Mouse (Mus musculus): ENCODE measurements around the gene Map3k3. TPM values are rescaled to one million over a fixed set of nuclear protein-coding genes. Genes with fewer than 3 reads are reported as not detected.
"Not testable (repeated sequence)": the region's sequence is repeated elsewhere in the genome, so short reads cannot be mapped to it uniquely, and the experiment has no call there.

Map3k3 gene
- total and polyA plus RNA-seq, 2 experiments from 2014 or later: 8.9 to 38.0 TPM

- no peak overlapping the region for H3K9ac ChIP-seq (replicated peaks; ENCODE audit: low read length)
- no peak for ATAC-seq
- H3K4me2 ChIP-seq (ENCODE audit: low read depth, low read length): no peak overlapping the region
- peaks cover 44% of the 10 kb centered on the region for H3K36me3 ChIP-seq (ENCODE audit: insufficient read depth, low read length)
- 90% methylated on average over 1 of the region's 1 CpGs for WGBS
- H3K27me3 ChIP-seq (ENCODE audit: insufficient read depth, low read length): no peaks in the 10 kb centered on the region
- DNase-seq (ENCODE audit: low spot score): no peak
- H3K4me3 ChIP-seq (ENCODE audit: low read length): no peak overlapping the region
- no peaks in the 10 kb centered on the region for H3K4me1 ChIP-seq (ENCODE audit: insufficient read depth, low read length)
- no peaks in the 10 kb centered on the region for H3K9me3 ChIP-seq (ENCODE audit: low read length)
- TF ChIP-seq CTCF (IDR thresholded peaks at IDR 0.05; ENCODE audit: low read depth): no peak
- H3K27ac ChIP-seq: no peak overlapping the region
Measured at GRCm38 (mm10) chr11:106060549-106060948, 23.9 kb upstream of the Map3k3 start.

- H3K27ac ChIP-seq: no peak overlapping the region
- no peak for TF ChIP-seq CTCF (IDR thresholded peaks at IDR 0.05; ENCODE audit: low read depth)
- H3K9me3 ChIP-seq (ENCODE audit: low read length): no peaks in the 10 kb centered on the region
- H3K4me2 ChIP-seq (ENCODE audit: low read depth, low read length): no peak overlapping the region
- peaks cover 37% of the 10 kb centered on the region for H3K36me3 ChIP-seq (ENCODE audit: insufficient read depth, low read length)
- ATAC-seq (no peak), DNase-seq (ENCODE audit: low spot score) (no peak)
- H3K9ac ChIP-seq (replicated peaks; ENCODE audit: low read length): no peak overlapping the region
- WGBS: 96% methylated on average over 1 of the region's 1 CpGs
- H3K4me3 ChIP-seq (ENCODE audit: low read length): no peak overlapping the region
- H3K4me1 ChIP-seq (ENCODE audit: insufficient read depth, low read length): no peaks in the 10 kb centered on the region
- no peaks in the 10 kb centered on the region for H3K27me3 ChIP-seq (ENCODE audit: insufficient read depth, low read length)
Measured at GRCm38 (mm10) chr11:106061311-106061710, 23.1 kb upstream of the Map3k3 start.

GRCm38 (mm10) chr11:106063756-106064155 is 20.7 kb upstream of the Map3k3 start:
- DNase-seq (ENCODE audit: low spot score) (no peak), ATAC-seq (no peak)
- H3K4me1 ChIP-seq (ENCODE audit: insufficient read depth, low read length): no peaks in the 10 kb centered on the region; the same call in 1 of the 2 replicates
- peaks cover 16% of the 10 kb centered on the region for H3K36me3 ChIP-seq (ENCODE audit: insufficient read depth, low read length)
- no peak overlapping the region for H3K4me3 ChIP-seq (ENCODE audit: low read length)
- H3K27ac ChIP-seq: no peak overlapping the region
- H3K4me2 ChIP-seq (ENCODE audit: low read depth, low read length): no peak overlapping the region
- no peaks in the 10 kb centered on the region for H3K27me3 ChIP-seq (ENCODE audit: insufficient read depth, low read length)
- no peaks in the 10 kb centered on the region for H3K9me3 ChIP-seq (ENCODE audit: low read length)
- no peak overlapping the region for H3K9ac ChIP-seq (replicated peaks; ENCODE audit: low read length)
- no peak for TF ChIP-seq CTCF (IDR thresholded peaks at IDR 0.05; ENCODE audit: low read depth)
- WGBS: 77% methylated on average over 5 of the region's 5 CpGs

- no peak for TF ChIP-seq CTCF (IDR thresholded peaks at IDR 0.05; ENCODE audit: low read depth)
- peak overlapping the region; percentile 43; the same call in 1 of the 2 replicates for H3K27ac ChIP-seq
- 40% methylated on average over 18 of the region's 18 CpGs for WGBS
- H3K4me1 ChIP-seq (ENCODE audit: insufficient read depth, low read length): no peaks in the 10 kb centered on the region; the same call in 1 of the 2 replicates
- no peaks in the 10 kb centered on the region for H3K27me3 ChIP-seq (ENCODE audit: insufficient read depth, low read length)
- DNase-seq (ENCODE audit: low spot score): no peak
- H3K4me3 ChIP-seq (ENCODE audit: low read length): peak overlapping the region; percentile 55
- H3K36me3 ChIP-seq (ENCODE audit: insufficient read depth, low read length): 0 out of 2 replicates have a peak, but pooled peaks cover 2% of the 10 kb centered on the region
- no peaks in the 10 kb centered on the region for H3K9me3 ChIP-seq (ENCODE audit: low read length)
- ATAC-seq: peak; percentile 8; the same call in 1 of the 2 replicates
- peak overlapping the region; percentile 69; the same call in 1 of the 2 replicates for H3K9ac ChIP-seq (replicated peaks; ENCODE audit: low read length)
- peak overlapping the region; percentile 86 for H3K4me2 ChIP-seq (ENCODE audit: low read depth, low read length)
Measured at GRCm38 (mm10) chr11:106065073-106065922, 19.1 kb upstream of the Map3k3 start.

- H3K27me3 ChIP-seq (ENCODE audit: insufficient read depth, low read length): no peaks in the 10 kb centered on the region
- peak; percentile 96 for ATAC-seq
Measured at GRCm38 (mm10) chr11:106065923-106066571, 18.4 kb upstream of the Map3k3 start, which contains the start of gene Taco1. Taco1 (plus strand) TSS chr11:106066061.

GRCm38 (mm10) chr11:106066616-106067015 is 17.8 kb upstream of the Map3k3 start:
- not testable (repeated sequence) for H3K9me3 ChIP-seq (ENCODE audit: low read length); ATAC-seq; H3K27me3 ChIP-seq (ENCODE audit: insufficient read depth, low read length); H3K4me1 ChIP-seq (ENCODE audit: insufficient read depth, low read length); H3K36me3 ChIP-seq (ENCODE audit: insufficient read depth, low read length)
- WGBS: 21% methylated on average over 23 of the region's 23 CpGs
- Histone ChIP-seq H3K4me2 (ENCODE audit: low read depth, low read length) (peak overlapping the region; percentile 86), H3K27ac (peak overlapping the region; percentile 87), H3K4me3 (ENCODE audit: low read length) (peak overlapping the region; percentile 55), H3K9ac (replicated peaks; ENCODE audit: low read length) (peak overlapping the region; percentile 69)
- DNase-seq (ENCODE audit: low spot score): peak; percentile 70

More at GRCm38 (mm10) chr11:106065923-106066571, 18.4 kb upstream of the Map3k3 start, which contains the start of gene Taco1:
- peak; percentile 70 for TF ChIP-seq CTCF (IDR thresholded peaks at IDR 0.05; ENCODE audit: low read depth)
- Histone ChIP-seq H3K4me3 (ENCODE audit: low read length) (peak within 1 kb of the TSS; percentile 55), H3K36me3 (ENCODE audit: insufficient read depth, low read length) (no peaks in the 10 kb centered on the region), H3K9me3 (ENCODE audit: low read length) (no peaks in the 10 kb centered on the region), H3K4me1 (ENCODE audit: insufficient read depth, low read length) (no peaks in the 10 kb centered on the region; the same call in 1 of the 2 replicates), H3K27ac (peak within 1 kb of the TSS; percentile 87), H3K9ac (replicated peaks; ENCODE audit: low read length) (peak within 1 kb of the TSS; percentile 69), H3K4me2 (ENCODE audit: low read depth, low read length) (peak within 1 kb of the TSS; percentile 86)
- under 1% methylated on average over 49 of the region's 49 CpGs for WGBS
- DNase-seq (ENCODE audit: low spot score): peak; percentile 98
